Mouse (Mus musculus) ES-Bruce4 (cell line): ENCODE measurements around the gene Gon7. TPM values are rescaled to one million over a fixed set of nuclear protein-coding genes. Genes with fewer than 3 reads are reported as not detected.
A peak's percentile ranks its signal among the peaks of the same experiment; 100 is the strongest.

Source experiments
- H3K27ac ChIP-seq: 2 replicates; pipeline ENCODE4 v1.5.1; 2012; ENCODE audit warnings: low read length, inconsistent platforms; ENCODE audit not compliant: insufficient read depth
- H3K27me3 ChIP-seq: 2 replicates; pipeline ENCODE4 v1.6.1; 2012; ENCODE audit warnings: mild to moderate bottlenecking, low read length, inconsistent platforms; ENCODE audit not compliant: control insufficient read depth, poor library complexity, insufficient read depth, severe bottlenecking
- H3K36me3 ChIP-seq: 2 replicates; pipeline ENCODE4 v1.6.1; 2012; ENCODE audit warnings: inconsistent platforms, mild to moderate bottlenecking, low read length, moderate library complexity; ENCODE audit not compliant: control insufficient read depth, poor library complexity, insufficient read depth, severe bottlenecking
- H3K4me1 ChIP-seq: one replicate; pipeline ENCODE4 v1.8.1; 2011; ENCODE audit warnings: low read length; ENCODE audit not compliant: control insufficient read depth, insufficient read depth
- H3K4me3 ChIP-seq: 2 replicates; pipeline ENCODE4 v1.5.1; 2011; ENCODE audit warnings: low read depth, mild to moderate bottlenecking, low read length
- H3K9ac ChIP-seq: 2 replicates; pipeline ENCODE4 v1.6.1; 2012; ENCODE audit warnings: low read depth, mild to moderate bottlenecking, inconsistent platforms; ENCODE audit not compliant: poor library complexity, severe bottlenecking
- H3K9me3 ChIP-seq: replicated peaks from 2 replicates; pipeline ENCODE4 v1.6.1; 2012; ENCODE audit warnings: mild to moderate bottlenecking, low read length, inconsistent platforms; ENCODE audit not compliant: control insufficient read depth, poor library complexity, insufficient read depth, severe bottlenecking
- CTCF ChIP-seq: IDR thresholded peaks from one replicate; pipeline ENCODE4 v1.8.1; 2011; ENCODE audit warnings: low read depth, low read length
- EP300 ChIP-seq: IDR thresholded peaks from 2 replicates; pipeline ENCODE4 v1.6.1; 2011; ENCODE audit warnings: low read depth, low read length; ENCODE audit not compliant: insufficient read depth
- POLR2A ChIP-seq: IDR thresholded peaks from one replicate; pipeline ENCODE4 v1.8.1; 2011; ENCODE audit warnings: low read length; ENCODE audit not compliant: insufficient read depth
- polyA plus RNA-seq: library from polyadenylated mRNA; stranded (reverse); fragments of >200 nt; gene quantifications from 2 replicates; pipeline ENCODE4 v1.2.4, GENCODE M21; 2011; ENCODE audit warnings: low read depth; ENCODE audit not compliant: missing spikeins, insufficient read depth, insufficient read length

The Gon7 gene
- polyA plus RNA-seq, result 23.6 and 26.6 TPM in 2 replicates

DNA sequence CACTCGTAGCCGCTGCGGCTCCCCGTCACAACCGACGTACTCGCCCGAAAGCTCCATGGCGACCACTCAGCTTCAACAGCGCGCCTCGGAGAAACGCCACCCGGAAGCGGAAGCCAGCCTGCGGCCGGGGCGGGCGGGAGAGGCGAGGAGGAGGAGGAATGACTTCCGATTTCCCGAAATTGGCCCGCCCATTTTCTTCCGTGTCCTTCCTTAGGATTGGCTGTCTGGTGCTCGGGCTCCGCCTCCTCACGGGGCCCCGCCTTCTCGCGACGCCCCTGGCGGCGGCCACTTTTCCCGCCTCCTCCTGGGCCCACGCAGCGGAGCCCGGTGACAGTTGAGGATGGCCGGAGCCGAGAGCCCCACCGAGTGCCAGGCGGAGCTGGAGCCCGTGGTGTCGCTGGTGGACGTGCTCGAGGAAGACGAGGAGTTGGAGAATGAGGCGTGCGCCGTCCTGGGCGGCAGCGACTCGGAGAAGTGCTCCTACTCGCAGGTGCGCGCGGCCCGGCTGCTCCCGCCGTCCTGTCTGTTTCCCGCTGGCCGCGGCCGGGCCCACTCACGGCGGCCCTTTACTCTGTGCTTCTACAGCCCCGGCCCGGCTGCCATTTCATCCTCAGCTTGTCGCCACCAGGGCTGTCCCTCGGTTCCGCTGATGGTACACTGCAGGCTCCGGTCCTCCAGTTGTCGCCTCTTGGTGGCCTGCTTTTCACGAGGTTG, at the start of gene Gon7, which contains the start of the genes Gm28051 and Ubr7:
Gene Gon7, minus strand, starts transcription at position 115 of the 714 bp plus-strand sequence.
Gene Gm28051, minus strand, starts transcription at position 77 of the 714 bp plus-strand sequence.
Gene Ubr7, plus strand, starts transcription at position 279 of the 714 bp plus-strand sequence.
- H3K27me3 ChIP-seq, result no peaks in the 10 kb centered on the region
- peak within 1 kb of the TSS; percentile 60 for H3K9ac ChIP-seq
- H3K27ac ChIP-seq, result peak within 1 kb of the TSS; percentile 99
- H3K36me3 ChIP-seq, result peaks cover 19% of the 10 kb centered on the region
- H3K9me3 ChIP-seq, result no peaks in the 10 kb centered on the region
- no peaks in the 10 kb centered on the region for H3K4me1 ChIP-seq
- TF ChIP-seq POLR2A (no peak), CTCF (no peak), EP300 (no peak)
- H3K4me3 ChIP-seq, result peak within 1 kb of the TSS; percentile 99

DNA sequence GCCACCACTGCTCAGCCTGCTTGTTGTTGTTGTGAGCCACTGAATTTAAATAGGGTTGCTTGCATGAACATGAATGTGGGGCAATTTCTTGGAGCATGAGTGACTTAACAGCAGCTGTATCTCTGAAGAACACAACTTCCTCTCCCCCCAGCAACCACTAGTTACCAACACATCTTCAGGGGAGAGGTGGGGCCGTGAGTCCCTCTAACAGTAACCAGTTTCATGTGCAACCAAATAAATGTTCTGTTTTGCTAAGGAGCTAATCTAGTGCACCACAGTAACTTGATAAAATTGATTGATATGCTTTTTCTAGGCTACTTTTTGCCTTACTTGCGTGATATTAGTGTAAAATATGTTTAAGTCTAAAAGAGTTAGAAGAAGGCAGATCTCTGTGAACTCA, 41.9 kb upstream of the Gon7 start:
- Histone ChIP-seq H3K9ac (no peak overlapping the region), H3K27me3 (no peaks in the 10 kb centered on the region), H3K4me3 (no peak overlapping the region), H3K36me3 (no peaks in the 10 kb centered on the region), H3K4me1 (no peaks in the 10 kb centered on the region), H3K27ac (no peak overlapping the region), H3K9me3 (no peaks in the 10 kb centered on the region)
- TF ChIP-seq CTCF (no peak), EP300 (no peak), POLR2A (no peak)

DNA sequence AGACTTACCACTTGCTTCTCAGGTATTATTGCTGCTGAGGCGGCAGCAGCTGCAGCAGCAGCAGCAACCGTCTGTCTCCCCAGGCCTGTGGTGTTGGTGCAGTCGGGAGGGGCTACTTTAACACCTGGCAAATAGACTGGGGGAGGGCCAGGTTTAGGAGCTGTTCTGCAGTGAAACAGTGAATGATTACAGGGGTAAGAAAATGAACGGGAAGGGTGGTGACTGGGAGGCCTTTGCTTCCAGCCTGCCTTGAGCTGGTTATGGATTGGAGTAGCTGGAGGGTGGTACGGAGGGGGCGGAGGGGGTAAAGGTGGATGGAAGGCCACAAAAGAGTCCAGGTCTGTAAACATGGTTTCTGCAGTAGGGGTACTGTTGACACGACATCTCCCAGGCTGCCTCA, 30.3 kb upstream of the Gon7 start:
- Histone ChIP-seq H3K9ac (no peak overlapping the region), H3K27ac (no peak overlapping the region), H3K4me1 (no peaks in the 10 kb centered on the region), H3K36me3 (peaks cover 7% of the 10 kb centered on the region), H3K9me3 (no peaks in the 10 kb centered on the region), H3K27me3 (no peaks in the 10 kb centered on the region), H3K4me3 (no peak overlapping the region)
- TF ChIP-seq POLR2A (no peak), CTCF (no peak), EP300 (no peak)

DNA sequence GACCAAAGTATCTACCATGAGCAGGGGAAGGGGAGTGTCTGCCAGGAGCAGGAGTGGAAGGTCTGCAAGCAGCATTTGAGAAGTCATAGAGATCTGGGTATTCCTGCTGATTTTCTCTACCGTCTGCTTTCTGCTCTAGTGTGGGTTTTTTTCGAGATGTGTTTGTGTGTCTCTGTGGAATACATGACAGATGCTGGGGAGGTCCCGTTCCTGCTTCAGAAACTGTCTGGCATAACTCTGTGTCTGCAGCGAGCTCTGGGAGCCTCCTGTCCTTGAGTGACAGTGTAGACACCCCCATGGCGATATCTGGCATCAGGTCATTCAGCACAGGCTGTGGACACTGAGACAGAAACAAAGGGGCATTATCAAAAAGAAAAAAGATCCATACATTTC, 28.0 kb upstream of the Gon7 start:
- H3K27me3 ChIP-seq, result no peaks in the 10 kb centered on the region
- no peaks in the 10 kb centered on the region for H3K4me1 ChIP-seq
- H3K9ac ChIP-seq, result no peak overlapping the region
- H3K4me3 ChIP-seq, result no peak overlapping the region
- no peak overlapping the region for H3K27ac ChIP-seq
- H3K36me3 ChIP-seq, result peaks cover 7% of the 10 kb centered on the region
- TF ChIP-seq EP300 (no peak), POLR2A (no peak), CTCF (no peak)
- H3K9me3 ChIP-seq, result no peaks in the 10 kb centered on the region

DNA sequence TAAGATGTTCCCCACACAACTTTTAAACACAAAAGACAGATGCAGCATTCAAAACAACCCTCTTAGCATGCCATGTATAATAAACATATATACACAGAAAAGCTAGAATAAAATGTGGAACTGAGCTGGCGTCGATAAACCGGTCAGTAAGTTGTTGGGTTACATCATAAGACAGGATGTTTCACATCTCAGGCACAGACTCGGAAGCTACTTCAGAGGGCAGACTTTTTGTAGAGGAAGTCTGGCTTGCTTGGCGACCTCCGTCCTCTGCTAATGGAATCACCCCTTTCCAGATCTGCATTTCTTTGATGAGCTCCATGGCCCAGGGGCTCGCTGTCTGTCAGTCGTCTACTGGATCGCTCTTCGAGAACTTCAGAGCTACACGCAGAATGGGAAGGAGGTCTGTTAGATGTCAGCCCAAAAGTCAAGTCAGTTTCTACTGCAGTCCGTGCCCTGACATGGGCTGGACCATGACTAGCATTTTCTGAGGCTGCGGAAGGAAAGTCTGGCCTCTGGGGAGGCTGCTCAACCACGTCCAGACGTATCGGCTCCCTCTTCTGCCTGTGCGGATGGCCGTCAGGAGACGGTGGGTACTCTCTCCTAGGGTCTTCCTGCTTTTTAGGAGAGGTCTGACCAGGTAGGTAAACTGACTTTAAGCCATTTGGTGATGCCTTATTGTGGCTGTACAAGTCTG, 27.4 kb upstream of the Gon7 start:
- H3K36me3 ChIP-seq, result peaks cover 2% of the 10 kb centered on the region
- no peaks in the 10 kb centered on the region for H3K9me3 ChIP-seq
- no peaks in the 10 kb centered on the region for H3K4me1 ChIP-seq
- no peak overlapping the region for H3K4me3 ChIP-seq
- H3K27ac ChIP-seq, result no peak overlapping the region
- no peaks in the 10 kb centered on the region for H3K27me3 ChIP-seq
- TF ChIP-seq CTCF (no peak), EP300 (no peak), POLR2A (no peak)
- H3K9ac ChIP-seq, result no peak overlapping the region

DNA sequence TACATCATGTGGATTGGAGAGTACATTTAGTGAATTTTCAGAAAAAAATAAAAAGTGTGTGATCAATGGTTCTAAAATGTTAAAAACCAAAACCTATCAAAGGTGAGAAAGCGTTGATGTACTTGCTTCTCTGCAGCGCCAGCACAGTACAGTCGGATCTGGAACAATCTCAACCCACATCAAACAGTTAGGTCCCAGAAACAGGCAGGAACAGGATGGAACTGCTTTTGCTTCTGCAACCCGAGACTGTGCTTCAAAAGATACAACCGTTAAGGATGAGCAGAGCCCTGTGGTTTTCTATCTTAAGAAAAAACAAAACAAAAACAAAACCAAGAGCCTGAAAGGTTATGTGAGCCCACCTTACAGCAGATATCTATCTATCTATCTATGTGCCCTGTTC, 25.2 kb upstream of the Gon7 start:
- Histone ChIP-seq H3K36me3 (no peaks in the 10 kb centered on the region; the same call in 1 of the 2 replicates), H3K4me1 (no peaks in the 10 kb centered on the region), H3K4me3 (no peak overlapping the region), H3K27me3 (no peaks in the 10 kb centered on the region), H3K9me3 (no peaks in the 10 kb centered on the region), H3K27ac (no peak overlapping the region), H3K9ac (no peak overlapping the region)
- no peak for TF ChIP-seq CTCF
- TF ChIP-seq POLR2A, result no peak
- TF ChIP-seq EP300, result no peak
